Comparison of ENCODE assay signal across 17 mouse cellular contexts in genomic region chr2:49562688-49563350, GRCm38 (mm10). TPM values are rescaled to one million over a fixed set of nuclear protein-coding genes. Genes with fewer than 3 reads are reported as not detected.
DNase-seq lines count a peak whose midpoint lies in the region; ATAC-seq and TF ChIP-seq lines count a peak whose summit lies in the region.
"Had no signal": no experiment of that assay in that cellular context is flagged by ENCODE, and none has a peak within 500 bp of the region (broad histone marks: within the 10 kb centered on the region; RNA-seq: fewer than 3 reads in every experiment).

No protein-coding gene starts in this region.

- H3K36me3 ChIP-seq in hindbrain, embryonic 16.5 days (ENCODE audit: control insufficient read depth, insufficient read depth, low read length), result no peaks in the 10 kb centered on the region
- peaks cover 10% of the 10 kb centered on the region for H3K36me3 ChIP-seq in hindbrain, embryonic 10.5 days
- H3K36me3 ChIP-seq: embryonic facial prominence, embryonic 15.5 days; kidney, embryonic 15.5 days; liver, embryonic 13.5 days had no signal

- H3K4me2 ChIP-seq in hindbrain, embryonic 16.5 days (ENCODE audit: low read length), result no peak overlapping the region
- H3K4me2 ChIP-seq: embryonic facial prominence, embryonic 15.5 days; kidney, embryonic 15.5 days; liver, embryonic 13.5 days had no signal

- peak; percentile 52; the same call in 1 of the 2 replicates for ATAC-seq in hindbrain, embryonic 16.5 days
- ATAC-seq: forebrain, embryonic 14.5 days; midbrain, embryonic 16.5 days had no signal

- WGBS in hindbrain, embryonic 16.5 days, result 84% methylated on average over 10 of the region's 10 CpGs
- WGBS in hindbrain, embryonic 10.5 days, result 90% methylated on average over 10 of the region's 10 CpGs

- H3K27ac ChIP-seq in hindbrain, embryonic 16.5 days (ENCODE audit: low read depth, low read length), result no peak overlapping the region
- H3K27ac ChIP-seq in hindbrain, embryonic 10.5 days, result no peak overlapping the region
- H3K27ac ChIP-seq in gastrocnemius, adult 2 months, result no peak overlapping the region
- H3K27ac ChIP-seq: embryonic facial prominence, embryonic 15.5 days; heart, adult 2 months; kidney, embryonic 15.5 days; liver, embryonic 13.5 days had no signal

- H3K4me1 ChIP-seq in hindbrain, embryonic 16.5 days (ENCODE audit: control insufficient read depth, insufficient read depth, low read depth, low read length), result no peaks in the 10 kb centered on the region
- H3K4me1 ChIP-seq in hindbrain, embryonic 10.5 days (replicated peaks), result no peaks in the 10 kb centered on the region
- H3K4me1 ChIP-seq: embryonic facial prominence, embryonic 15.5 days; kidney, embryonic 15.5 days; liver, embryonic 13.5 days had no signal

- H3K9ac ChIP-seq in hindbrain, embryonic 16.5 days (ENCODE audit: low read depth, low read length), result no peak overlapping the region
- H3K9ac ChIP-seq: embryonic facial prominence, embryonic 15.5 days; kidney, embryonic 15.5 days; liver, embryonic 13.5 days had no signal

- no peaks in the 10 kb centered on the region for H3K9me3 ChIP-seq in hindbrain, embryonic 16.5 days (ENCODE audit: control insufficient read depth, low read length)
- no peaks in the 10 kb centered on the region for H3K9me3 ChIP-seq in hindbrain, embryonic 10.5 days
- H3K9me3 ChIP-seq: embryonic facial prominence, embryonic 15.5 days; kidney, embryonic 15.5 days had no signal

- intact Hi-C loops in gastrocnemius, adult 2 months (cut with DNase I), result no loop called here

- DNase-seq in hindbrain, embryonic 10.5 days (ENCODE audit: low spot score), result no peak
- DNase-seq in cerebellum, adult 9-10 months, result peak; percentile 57
- DNase-seq in left cerebral cortex, adult 18-20 months (ENCODE audit: low spot score in 2 of 2), result peak; percentile 74 to 80
- DNase-seq in right cerebral cortex, postnatal 14 days, result peak; percentile 24
- no peak for DNase-seq in kidney, postnatal 4 days
- no peak for DNase-seq in gastrocnemius, adult 2 months
- no peak for DNase-seq in adrenal gland, adult (ENCODE audit: inconsistent age in 2 of 2, low spot score in 1 of 2)
- DNase-seq: adrenal gland, postnatal 36 days; heart, adult 2 months; heart, postnatal 14 days; liver, embryonic 13.5 days; lung, postnatal 4 days had no signal

- H3K4me3 ChIP-seq in hindbrain, embryonic 16.5 days (ENCODE audit: low read length), result no peak overlapping the region
- no peak overlapping the region for H3K4me3 ChIP-seq in hindbrain, embryonic 10.5 days
- no peak overlapping the region for H3K4me3 ChIP-seq in gastrocnemius, adult 2 months
- H3K4me3 ChIP-seq: embryonic facial prominence, embryonic 15.5 days; heart, adult 2 months; kidney, embryonic 15.5 days; liver, embryonic 13.5 days had no signal

- TF ChIP-seq CTCF in gastrocnemius, adult 2 months (IDR thresholded peaks at IDR 0.05), result no peak

- H3K27me3 ChIP-seq in hindbrain, embryonic 16.5 days (replicated peaks; ENCODE audit: control insufficient read depth, insufficient read depth, low read length), result no peaks in the 10 kb centered on the region
- H3K27me3 ChIP-seq in hindbrain, embryonic 10.5 days (ENCODE audit: insufficient read depth, poor library complexity, severe bottlenecking), result no peaks in the 10 kb centered on the region
- H3K27me3 ChIP-seq: embryonic facial prominence, embryonic 15.5 days; kidney, embryonic 15.5 days; liver, embryonic 13.5 days had no signal

RNA-seq across cellular contexts. Expression of gene Kif5c, which starts 56.3 kb away (rescaled TPM):
- polyA plus RNA-seq in hindbrain, embryonic 16.5 days (2015; fragmentation: Nextera tagmentation; extraction: Ambion mirVana), result 168 and 173 TPM in 2 replicates
- 45.8 and 67.6 TPM in 2 replicates for polyA plus RNA-seq in hindbrain, embryonic 10.5 days (2016; fragmentation: Nextera tagmentation; extraction: Ambion mirVana)
- total RNA-seq in left cerebral cortex, adult 18-20 months (2021), result 100 to 1,000 TPM; 536 to 540 TPM
- under 1 TPM; 0.10 to 0.20 TPM for total RNA-seq in gastrocnemius, adult 2 months (2021)

Comparison
In these comparisons a context has a peak if more than half of its experiments do, and no peak if none do; other contexts are left out.
1. DNase-seq: peak in cerebellum, adult 9-10 months (single experiment), left cerebral cortex, adult 18-20 months (2 of 2) and right cerebral cortex, postnatal 14 days (single experiment); none in hindbrain, embryonic 10.5 days (single experiment), kidney, postnatal 4 days (0 of 2), gastrocnemius, adult 2 months (single experiment) and adrenal gland, adult (0 of 2).
2. RNA of gene Kif5c, which starts 56.3 kb away (total RNA-seq): 536 to 540 TPM in left cerebral cortex, adult 18-20 months; 0.10 to 0.20 TPM in gastrocnemius, adult 2 months; every median in the first group is over 100 times any median in the second.